Mouse (Mus musculus): ENCODE results near the gene Gm4756.

- TF ChIP-seq CTCF (IDR thresholded peaks at IDR 0.05; ENCODE audit: low read depth, low read length) = no peak
- TF ChIP-seq EP300 (IDR thresholded peaks at IDR 0.05; ENCODE audit: insufficient read depth, low read depth, low read length) = peak; percentile 98
Measured at GRCm38 (mm10) chr12:72649611-72650330, at the start of gene Gm4756.

Measured in ES-Bruce4 (cell line).